Mouse (Mus musculus) liver, postnatal 0 days (tissue): Measurements from ENCODE around the gene Nploc4.

Experiments used
- CTCF ChIP-seq: sonication (generic); IDR thresholded peaks from 2 replicates; pipeline ENCODE4 v1.5.1; 2016; ENCODE audit warnings: antibody characterized with exemption, low read depth
- EP300 ChIP-seq: IDR thresholded peaks from 2 replicates; pipeline ENCODE4 v1.6.1; 2016; ENCODE audit warnings: antibody characterized with exemption, low read depth, mild to moderate bottlenecking

- no peak for TF ChIP-seq CTCF
- no peak for TF ChIP-seq EP300
These were observed 61.0 kb downstream of the Nploc4 start for GRCm38 (mm10) chr11:120376302-120377160.
